Mouse (Mus musculus): Measurements from ENCODE around the gene Hopx. TPM values are rescaled to one million over a fixed set of nuclear protein-coding genes. Genes with fewer than 3 reads are reported as not detected.

Gene Hopx
- total RNA-seq (2021) = 1.7 and 2.6 TPM in 2 replicates
- long read RNA-seq, transcript Hopx-202 (3 exons, 1,113 nt) = major isoform, 38 of 49 reads
- long read RNA-seq, partial matches to known transcripts = 0 of 49 reads
- long read RNA-seq, other reads (novel, unspliced or antisense) = 8 of 49 reads

- peak; percentile 61 for DNase-seq
Measured at GRCm38 (mm10) chr5:77114817-77115731, at the start of gene Hopx. TSS of gene Hopx (minus strand) at chr5:77115121.

- DNase-seq = no peak
Measured at GRCm38 (mm10) chr5:77163597-77163996, 48.7 kb upstream of the Hopx start.

- no peak for DNase-seq
Measured at GRCm38 (mm10) chr5:77162566-77162965, 47.6 kb upstream of the Hopx start.

DNA sequence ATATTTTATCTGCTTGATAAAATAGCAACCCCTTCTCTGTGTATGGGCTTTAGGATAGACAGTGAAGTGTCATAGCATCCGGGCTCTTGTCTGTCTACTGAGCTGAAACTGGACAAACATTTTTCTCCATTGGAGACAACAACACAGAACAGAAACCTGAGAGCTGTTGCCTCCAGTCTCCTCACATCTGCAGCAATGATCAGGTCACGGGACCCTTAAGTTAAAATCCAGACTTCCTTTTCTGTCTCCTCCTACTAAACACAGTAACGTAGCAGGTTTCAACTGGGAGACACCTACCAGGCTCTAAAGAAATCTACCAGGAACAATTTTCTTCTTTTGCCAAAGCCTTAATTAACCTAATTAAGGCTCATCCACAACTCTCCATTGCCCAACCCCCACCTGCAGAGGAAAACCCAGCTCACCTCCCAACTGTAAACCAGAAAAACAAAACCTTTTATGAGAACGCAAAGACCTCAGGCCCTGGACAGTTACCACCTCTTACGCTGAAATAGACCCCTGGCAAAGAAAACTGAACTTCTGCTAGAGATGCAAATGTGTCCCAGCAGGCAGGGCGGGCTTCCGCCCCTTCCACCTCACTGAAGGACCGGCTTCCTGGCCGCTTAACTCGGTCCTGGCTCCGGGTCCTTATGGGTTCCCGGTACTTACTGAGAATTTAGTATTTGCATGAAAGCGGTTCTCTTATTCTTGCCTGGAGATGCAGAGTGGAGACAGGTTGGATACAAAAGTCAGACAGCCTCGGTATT, 43.0 kb upstream of the Hopx start:
- no peak for DNase-seq

- no peak for DNase-seq
Measured at GRCm38 (mm10) chr5:77156938-77157337, 42.0 kb upstream of the Hopx start.

DNA sequence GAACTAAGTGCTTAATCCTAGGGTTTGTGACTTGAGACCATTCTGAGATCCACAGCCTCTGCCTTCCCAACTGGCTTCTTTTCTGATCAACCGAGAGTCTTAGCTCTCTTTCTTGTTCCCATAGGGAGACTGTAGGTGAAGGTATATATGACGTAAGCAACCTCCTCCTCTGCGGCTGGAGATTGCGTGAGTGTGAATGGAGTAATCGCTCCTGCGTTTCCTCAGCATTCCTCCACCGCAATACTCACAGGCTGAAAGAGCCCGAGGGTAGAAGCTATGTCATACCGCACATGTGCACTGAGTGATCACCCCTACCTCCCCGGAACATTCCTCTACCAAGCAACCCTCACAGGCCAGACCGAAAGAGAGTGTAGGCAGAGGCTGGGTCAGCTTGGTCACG, 40.6 kb upstream of the Hopx start:
- no peak for DNase-seq

GRCm38 (mm10) chr5:77154812-77155211, 39.9 kb upstream of the Hopx start:
- DNase-seq = no peak

DNA sequence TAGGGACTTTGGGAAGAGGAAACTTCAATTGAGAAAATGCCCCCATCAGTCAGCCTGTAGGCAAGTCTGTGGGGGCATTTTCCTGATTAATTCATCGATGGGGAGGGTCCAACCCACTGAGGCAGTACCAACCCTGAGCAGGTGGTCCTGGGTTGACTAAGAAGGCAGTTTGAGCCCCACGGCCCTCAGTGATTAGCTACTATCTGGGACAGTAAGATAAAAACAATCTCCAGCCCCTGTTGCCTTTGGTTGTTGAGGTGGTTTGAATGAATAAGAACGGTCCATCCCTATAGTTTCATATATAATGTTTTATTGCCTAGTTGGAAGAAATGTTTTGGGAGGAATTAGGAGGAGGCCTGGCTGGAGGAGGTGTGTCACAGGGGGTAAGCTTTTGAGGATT, 36.8 kb upstream of the Hopx start:
- DNase-seq = no peak

DNA sequence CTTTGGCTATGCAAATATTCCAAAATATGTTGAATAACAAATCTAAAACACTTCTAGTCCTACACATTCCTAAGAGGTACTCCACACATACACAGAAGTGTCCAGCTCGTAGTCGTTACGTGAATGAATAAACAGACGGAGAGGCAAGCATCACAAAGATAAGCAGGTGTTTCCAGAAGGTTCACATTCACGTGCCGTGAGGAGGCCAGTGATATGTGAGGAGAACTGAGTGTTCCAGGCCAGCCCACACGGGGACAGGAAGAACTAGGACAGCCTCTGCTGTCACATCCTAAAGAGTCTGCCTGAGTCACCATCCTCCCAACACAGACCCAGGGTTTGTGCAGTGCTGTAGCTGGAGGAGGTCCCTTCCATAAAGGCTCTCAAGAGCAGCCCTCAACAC, 36.2 kb upstream of the Hopx start:
- no peak for DNase-seq

GRCm38 (mm10) chr5:77148021-77148621, 33.2 kb upstream of the Hopx start:
- no peak for DNase-seq

GRCm38 (mm10) chr5:77146459-77147170, 31.7 kb upstream of the Hopx start:
- DNase-seq = no peak

DNA sequence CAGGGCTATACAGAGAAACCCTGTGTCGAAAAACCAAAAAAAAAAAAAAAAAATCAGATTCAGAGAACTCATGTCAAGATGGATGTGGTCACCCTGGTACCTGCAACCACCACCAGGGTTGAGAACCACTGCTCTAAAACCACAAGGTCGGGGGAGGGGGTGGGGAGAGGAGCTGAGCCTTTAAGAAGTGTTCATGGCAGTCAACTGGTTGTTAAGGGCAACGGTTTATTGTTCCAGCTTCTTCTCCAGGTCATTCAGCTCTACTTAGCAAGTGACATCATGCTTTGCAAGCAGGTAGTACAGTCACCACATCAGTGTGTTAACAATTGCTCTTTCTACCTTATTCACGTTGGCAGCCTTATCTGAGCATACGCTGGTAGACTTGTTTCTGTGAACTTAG, 29.7 kb upstream of the Hopx start:
- DNase-seq = no peak

DNA sequence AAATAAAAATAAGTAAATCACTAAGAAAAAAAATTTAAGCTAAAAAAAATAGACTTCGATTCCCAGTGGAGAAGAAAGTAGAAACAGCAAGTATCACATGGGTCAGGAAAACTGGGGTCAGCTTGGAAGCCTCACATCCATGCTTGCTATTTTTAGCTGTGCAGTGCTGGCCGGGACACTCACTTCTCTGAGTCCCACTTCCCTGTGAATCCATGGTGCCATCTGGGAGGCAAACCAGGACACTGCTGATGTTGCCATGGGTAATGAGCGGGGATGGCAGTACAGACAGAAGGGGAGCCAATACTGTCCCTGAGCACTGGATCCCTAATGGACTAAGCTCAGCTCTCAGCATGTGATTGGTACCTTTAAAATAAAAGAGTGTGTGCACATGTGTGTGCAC, 28.2 kb upstream of the Hopx start:
- no peak for DNase-seq

DNA sequence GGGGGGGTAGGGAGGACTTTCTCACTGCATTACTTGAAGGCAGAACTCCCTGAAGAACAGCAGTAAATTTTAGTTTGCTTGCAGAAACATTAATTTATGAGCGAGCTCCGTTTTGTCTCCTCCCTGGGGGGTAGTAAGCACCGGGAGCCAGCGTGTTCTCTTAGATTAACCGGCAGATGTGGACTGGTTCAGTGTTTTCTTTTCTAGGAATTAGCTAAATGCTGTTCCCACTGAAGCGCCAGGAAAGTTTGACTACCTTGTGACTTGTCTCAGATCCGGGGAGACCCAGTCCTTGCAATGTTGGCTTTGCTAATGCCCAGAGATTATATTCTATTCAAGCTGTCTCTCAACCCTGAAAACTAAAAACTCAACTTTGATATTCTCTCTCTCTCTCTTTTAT, 26.4 kb upstream of the Hopx start:
- DNase-seq = no peak

GRCm38 (mm10) chr5:77140861-77141260, 25.9 kb upstream of the Hopx start:
- no peak for DNase-seq

DNA sequence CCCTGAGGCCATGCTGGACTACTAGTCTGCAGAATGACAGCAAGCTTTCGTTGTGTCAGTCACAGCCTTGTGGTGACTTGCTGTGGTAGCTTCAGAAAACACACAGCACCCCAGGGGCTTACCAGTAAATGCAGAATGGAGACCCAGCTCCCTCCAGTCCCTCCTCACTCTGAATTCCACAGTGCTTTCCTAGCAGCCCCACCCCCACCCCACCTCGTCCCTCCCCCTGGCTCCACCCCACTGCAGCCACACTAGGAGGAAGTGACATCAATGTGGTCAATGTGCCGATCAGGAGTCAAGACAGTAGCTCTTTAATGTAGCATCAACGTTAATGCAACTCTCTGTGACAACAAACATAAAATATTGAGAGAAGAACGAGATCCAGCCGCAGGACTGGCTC, 25.2 kb upstream of the Hopx start:
- no peak for DNase-seq

GRCm38 (mm10) chr5:77137701-77138265, 22.9 kb upstream of the Hopx start:
- DNase-seq = no peak

DNA sequence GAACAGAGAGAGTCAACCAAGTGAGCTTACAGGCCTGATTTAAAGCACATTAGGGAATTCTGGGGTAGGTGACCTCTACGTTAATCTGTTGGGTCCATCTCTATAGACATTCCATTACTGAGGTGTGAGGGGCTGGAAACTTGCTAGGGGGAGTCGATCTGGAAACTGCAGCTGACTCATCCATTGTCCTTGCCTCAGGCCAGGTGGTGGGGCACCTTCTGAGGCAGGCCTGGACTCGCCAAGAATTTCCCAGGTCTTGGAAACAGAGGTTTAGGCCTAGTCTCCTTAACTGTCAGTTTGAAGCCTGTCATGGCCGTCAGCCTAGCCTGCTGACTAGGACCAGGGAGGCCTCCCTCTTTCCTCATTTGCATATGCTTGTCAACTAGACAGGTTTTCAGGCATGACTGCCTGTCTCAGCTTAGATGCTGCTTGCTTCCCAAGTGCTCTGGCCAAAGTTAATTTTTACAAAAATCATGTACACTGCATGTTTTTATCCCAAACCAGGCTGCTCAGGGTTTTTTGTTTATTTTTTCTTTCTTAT, 21.8 kb upstream of the Hopx start:
- no peak for DNase-seq

DNA sequence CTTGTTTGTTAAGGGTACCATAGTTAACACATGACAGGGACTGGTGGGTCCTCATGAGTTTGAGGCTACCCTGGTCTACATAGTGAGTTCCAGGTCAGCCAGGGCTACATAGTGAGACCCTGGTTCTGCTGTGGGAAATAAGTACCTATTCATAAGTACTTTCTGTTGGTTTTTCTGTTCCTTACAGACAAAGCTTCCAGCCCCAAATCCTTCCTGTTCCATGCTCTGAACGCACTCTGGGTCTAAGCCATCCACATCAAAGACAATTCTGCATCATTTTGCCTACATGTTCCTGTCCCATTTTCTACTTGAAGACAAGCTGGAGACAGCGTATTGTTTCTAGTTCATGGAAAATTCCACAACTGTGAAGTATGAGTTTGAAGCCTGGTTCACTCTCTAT, 20.0 kb upstream of the Hopx start:
- no peak for DNase-seq

- no peak for DNase-seq
Measured at GRCm38 (mm10) chr5:77134465-77134864, 19.5 kb upstream of the Hopx start.

- DNase-seq = no peak
Measured at GRCm38 (mm10) chr5:77133960-77134359, 19.0 kb upstream of the Hopx start.
